Mouse (Mus musculus): ENCODE results near the gene Prpf40a. TPM values are rescaled to one million over a fixed set of nuclear protein-coding genes. Genes with fewer than 3 reads are reported as not detected.
A peak's percentile ranks its signal among the peaks of the same experiment; 100 is the strongest.

Prpf40a gene
- total RNA-seq, 1 experiment from 2014 or later: 83.7 TPM

GRCm38 (mm10) chr2:53105408-53105807 is 85.7 kb downstream of the Prpf40a start:
- DNase-seq: no peak

- peak; percentile 40 for DNase-seq
Observed at GRCm38 (mm10) chr2:53102901-53103300, 88.2 kb downstream of the Prpf40a start.

- DNase-seq: peak; percentile 21
Observed at GRCm38 (mm10) chr2:53101885-53102740, 89.0 kb downstream of the Prpf40a start.

GRCm38 (mm10) chr2:53100093-53100492 is 91.0 kb downstream of the Prpf40a start:
- no peak for DNase-seq

- DNase-seq: no peak
Observed at GRCm38 (mm10) chr2:53095489-53095888, 95.6 kb downstream of the Prpf40a start.

- DNase-seq: no peak
Observed at GRCm38 (mm10) chr2:53095031-53095430, 96.1 kb downstream of the Prpf40a start.

- no peak for DNase-seq
Observed at GRCm38 (mm10) chr2:53088744-53089143, 102.3 kb downstream of the Prpf40a start.

GRCm38 (mm10) chr2:53085617-53086202 is 105.4 kb downstream of the Prpf40a start:
- DNase-seq: peak; percentile 72

Other genes starting within 250 kb of the Prpf40a start
- 32.5 and 32.8 TPM in 2 replicates for gene Arl6ip6, start 442 bp upstream of the Prpf40a start, total RNA-seq (2021)